Mouse (Mus musculus) layer of hippocampus, adult 9-10 months (tissue): ENCODE measurements around the gene Eci2.
"Not testable (repeated sequence)": the region's sequence is repeated elsewhere in the genome, so short reads cannot be mapped to it uniquely, and the experiment has no call there.

ENCODE experiments used
- DNase-seq: peaks from one replicate; pipeline ENCODE4 v3.0.0; 2022; ENCODE audit warnings: low spot score

The Eci2 gene

GRCm38 (mm10) chr13:35026879-35027278 lies at the start of gene Eci2:
Gene Eci2 (minus strand): TSS chr13:35027096.
- no peak for DNase-seq

- DNase-seq = no peak
Measured at GRCm38 (mm10) chr13:35074862-35075261, 48.0 kb upstream of the Eci2 start.

GRCm38 (mm10) chr13:35070485-35071472 lies 43.9 kb upstream of the Eci2 start:
- no peak for DNase-seq

DNA sequence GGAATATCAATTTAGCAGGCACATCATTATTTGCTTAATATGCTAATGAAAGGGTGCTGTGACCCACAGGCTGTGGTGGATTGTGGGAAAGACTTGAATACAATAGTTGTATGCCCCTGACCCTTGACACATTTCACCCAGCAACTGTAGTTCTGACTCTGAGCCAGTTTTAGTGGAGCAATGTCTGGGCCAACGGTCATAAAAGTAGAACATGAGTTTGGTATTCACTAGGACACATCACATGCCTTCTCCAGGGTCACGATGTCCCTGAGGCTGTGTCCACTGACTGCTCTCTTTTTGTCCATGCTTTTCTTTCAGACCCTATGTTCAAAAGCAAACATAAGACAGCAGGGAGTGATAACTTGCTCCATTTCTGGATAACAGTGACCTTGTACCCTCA lies 40.2 kb upstream of the Eci2 start:
- DNase-seq = no peak

DNA sequence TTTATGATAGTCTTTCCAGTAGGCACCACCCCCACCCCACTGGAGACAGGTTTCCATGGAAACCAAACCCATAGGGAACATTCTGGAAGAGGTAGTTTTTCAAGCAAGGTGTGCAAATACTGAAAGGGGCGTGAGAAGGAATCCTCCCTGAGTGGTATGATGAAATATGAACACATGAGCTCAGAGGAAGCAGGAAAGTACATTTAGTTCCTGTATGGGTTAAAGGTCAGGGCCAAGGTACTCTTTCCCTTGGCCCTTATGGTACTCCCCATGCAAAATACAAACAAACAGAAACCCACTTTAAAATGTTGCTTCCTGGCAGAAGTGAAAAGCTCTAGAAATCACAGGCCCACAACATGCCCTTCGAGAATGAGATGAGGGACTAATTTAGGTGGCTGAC lies 39.1 kb upstream of the Eci2 start:
- no peak for DNase-seq

GRCm38 (mm10) chr13:35064381-35064780 lies 37.5 kb upstream of the Eci2 start:
- no peak for DNase-seq

- no peak for DNase-seq
Measured at GRCm38 (mm10) chr13:35058145-35058544, 31.2 kb upstream of the Eci2 start.

GRCm38 (mm10) chr13:35036486-35036885 lies 9.6 kb upstream of the Eci2 start:
- no peak for DNase-seq

GRCm38 (mm10) chr13:35035731-35036130 lies 8.8 kb upstream of the Eci2 start:
- no peak for DNase-seq

GRCm38 (mm10) chr13:35033571-35033970 lies 6.7 kb upstream of the Eci2 start:
- no peak for DNase-seq

DNA sequence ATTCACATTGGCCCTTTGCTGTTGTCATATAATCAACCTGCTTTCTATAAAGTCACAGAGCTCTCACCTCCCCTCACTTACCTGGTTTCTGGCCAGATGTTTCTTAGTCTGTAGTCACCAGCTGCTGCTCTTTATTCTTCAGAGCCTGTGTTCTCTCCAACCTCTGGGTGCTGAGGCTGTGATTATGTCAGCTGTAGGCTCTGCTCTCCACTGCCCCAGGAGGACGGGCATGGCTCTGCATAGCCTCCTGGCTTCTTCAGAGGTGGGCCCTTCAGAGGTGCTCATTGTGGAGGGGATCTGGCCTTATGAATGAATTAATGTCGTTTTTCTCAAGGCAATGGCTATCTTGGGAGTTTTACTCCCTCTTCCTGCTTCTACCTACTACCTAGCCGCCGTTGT lies 4.8 kb upstream of the Eci2 start:
- DNase-seq = no peak

GRCm38 (mm10) chr13:35030979-35031683 lies 4.2 kb upstream of the Eci2 start:
- no peak for DNase-seq

DNA sequence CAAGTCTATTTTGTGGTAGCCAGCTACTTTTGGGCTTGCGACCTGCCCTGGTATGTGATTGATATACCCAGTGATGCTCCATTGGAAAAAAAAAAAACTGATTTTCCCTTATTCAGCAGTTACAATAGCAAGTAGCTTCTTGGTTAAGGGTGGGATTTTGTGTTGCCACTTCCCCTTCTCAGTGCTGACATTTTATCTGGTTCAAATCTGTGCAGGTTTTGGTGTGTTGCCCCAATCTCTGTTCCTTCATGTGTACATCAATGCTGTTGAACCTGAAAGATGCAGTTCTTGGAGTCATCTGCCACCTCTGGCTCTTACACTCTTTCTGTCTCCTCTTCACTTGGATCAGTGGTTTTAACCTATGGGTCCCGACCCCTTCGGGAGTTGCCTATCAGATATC lies 1.5 kb upstream of the Eci2 start:
- no peak for DNase-seq

DNA sequence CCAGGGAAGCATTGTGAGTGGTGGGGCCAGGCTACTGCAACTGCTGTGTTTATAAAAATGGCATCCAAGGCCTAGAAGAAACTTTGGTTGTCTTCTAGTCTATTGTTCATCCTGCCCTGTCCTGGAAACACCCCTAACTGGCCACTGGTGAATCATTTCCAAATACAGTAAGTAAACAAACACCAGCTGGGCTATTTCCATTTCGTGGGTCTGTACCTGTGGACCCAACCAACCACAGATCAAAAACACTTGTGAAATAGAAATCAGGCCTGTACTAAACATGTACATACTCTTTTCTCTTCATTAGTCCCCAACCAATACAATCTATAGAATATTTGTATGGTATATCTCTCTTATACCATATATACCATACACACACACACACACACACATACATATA lies 3.5 kb downstream of the Eci2 start:
- not testable (repeated sequence) for DNase-seq

- no peak for DNase-seq
Measured at GRCm38 (mm10) chr13:35020383-35020782, 6.5 kb downstream of the Eci2 start.

DNA sequence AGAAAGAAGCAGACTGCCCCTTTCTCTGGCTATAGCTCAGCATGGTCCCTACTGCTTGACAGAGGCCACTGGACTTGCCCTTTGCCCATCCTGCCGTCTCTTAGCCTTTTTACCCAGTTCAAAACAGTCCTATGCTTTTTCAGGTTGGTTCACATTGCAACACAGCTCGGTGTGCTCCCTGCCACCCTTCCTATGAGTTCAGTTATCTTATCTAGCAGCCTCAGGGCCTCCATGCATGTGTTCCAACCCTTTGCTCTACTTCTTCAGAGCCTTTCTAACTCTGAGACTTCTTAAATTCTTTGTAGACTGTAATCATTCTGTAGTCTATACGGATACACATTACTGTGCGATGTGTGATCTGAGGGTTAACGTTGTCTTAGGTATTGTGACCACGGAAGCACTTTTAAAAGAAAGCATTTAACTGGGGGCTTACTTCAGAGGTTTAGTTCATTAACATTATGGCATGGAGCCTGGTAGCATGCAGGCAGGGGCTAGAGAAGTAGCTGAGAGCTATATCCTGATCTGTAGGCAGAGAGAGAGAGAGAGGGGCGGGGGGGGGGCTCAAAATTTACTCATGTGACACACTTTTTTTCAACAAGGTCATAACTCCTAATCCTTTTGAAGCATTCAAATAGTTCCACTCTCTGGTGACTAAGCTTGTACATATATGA lies 7.9 kb downstream of the Eci2 start:
- DNase-seq = no peak

GRCm38 (mm10) chr13:35017392-35017791 lies 9.5 kb downstream of the Eci2 start:
- DNase-seq = no peak

DNA sequence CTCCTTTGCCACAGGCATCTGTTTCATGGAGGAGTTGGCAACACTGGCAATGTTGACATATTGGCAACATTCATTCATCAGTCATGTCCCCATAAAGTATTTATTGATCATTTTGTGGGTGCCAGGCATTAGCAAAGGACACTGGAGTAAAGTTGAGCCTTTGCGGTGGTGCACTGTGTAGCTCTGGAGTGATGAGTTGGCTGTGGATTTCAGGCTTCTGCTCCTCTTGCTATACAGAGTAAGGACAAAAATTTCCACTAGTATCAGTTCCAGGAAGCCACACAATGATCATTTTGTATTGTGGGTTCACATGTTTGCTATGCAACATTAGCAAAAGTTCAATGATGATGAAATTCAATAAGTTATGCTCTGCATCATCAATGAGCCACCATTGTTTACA lies 10.8 kb downstream of the Eci2 start:
- DNase-seq = no peak

- no peak for DNase-seq
Measured at GRCm38 (mm10) chr13:34995925-34996324, 31.0 kb downstream of the Eci2 start.

DNA sequence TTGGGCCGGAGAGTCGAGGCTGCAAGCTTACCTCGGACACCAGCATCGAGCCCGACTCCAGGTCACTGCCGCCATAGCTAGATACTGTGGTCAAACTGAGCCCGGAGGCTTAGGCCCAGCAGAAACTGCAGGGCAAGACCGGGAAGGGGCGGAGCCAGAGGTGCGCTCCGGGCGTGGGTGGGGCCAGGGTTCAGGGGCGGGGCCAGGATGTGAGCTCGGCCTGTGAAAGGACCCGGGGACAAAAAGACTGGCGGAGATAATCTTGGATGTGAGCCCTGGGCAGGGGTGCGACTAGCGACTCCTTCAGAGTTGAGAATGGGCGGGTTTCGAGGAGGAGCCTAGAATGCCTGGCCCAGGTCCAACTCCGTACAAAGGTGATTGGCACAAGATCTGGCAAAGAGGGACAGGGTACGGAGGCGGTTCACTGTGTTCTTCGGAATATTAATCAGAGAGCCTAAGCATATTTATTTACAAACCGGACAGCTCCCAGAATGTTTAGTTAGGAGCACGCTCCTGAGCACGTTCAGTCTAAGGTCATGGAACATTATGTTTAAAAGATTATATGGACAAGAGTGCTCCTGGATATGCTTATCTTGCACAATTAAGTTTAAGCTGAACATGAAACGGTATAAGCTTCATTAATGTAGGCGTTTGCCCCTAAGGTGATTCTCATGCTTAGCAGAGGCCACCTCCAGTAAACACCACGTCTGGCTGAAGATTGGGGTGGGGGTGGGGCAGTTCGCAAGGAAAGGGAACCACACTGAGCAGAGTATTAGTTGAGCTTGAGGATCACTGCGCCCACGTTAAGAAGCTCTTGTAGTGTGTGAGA lies 32.7 kb downstream of the Eci2 start:
- peak; percentile 72 for DNase-seq

GRCm38 (mm10) chr13:34993595-34993982 lies 33.3 kb downstream of the Eci2 start:
- DNase-seq = no peak

GRCm38 (mm10) chr13:34993085-34993484 lies 33.8 kb downstream of the Eci2 start:
- DNase-seq = no peak
